7 mouse cellular contexts compared by ENCODE assay signal in the genomic region with DNA sequence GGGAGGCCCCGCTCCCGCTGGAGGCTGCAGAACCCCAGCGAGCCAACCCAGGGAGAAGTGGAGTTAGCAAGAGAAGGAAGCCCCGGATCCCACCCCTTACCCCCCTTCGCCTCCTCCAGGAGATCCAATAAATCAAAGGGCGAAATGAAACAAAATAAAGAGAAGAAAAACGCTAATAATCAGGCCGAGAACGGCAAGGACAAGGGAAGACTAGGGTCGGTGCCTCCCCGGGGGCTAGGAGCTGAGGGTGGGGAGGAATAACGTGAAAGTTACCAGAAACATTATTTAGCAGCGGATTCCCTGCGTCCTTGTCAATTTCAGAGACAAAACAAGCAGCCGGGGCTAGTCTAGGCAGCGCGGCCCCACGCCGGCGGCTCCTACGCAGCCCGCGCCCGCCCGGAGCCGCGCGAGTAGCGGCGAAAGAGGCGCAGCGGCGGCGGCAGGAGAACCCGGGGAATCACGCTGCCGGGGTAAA. TPM values are rescaled to one million over a fixed set of nuclear protein-coding genes. Genes with fewer than 3 reads are reported as not detected.
DNase-seq lines count a peak whose midpoint lies in the region; ATAC-seq and TF ChIP-seq lines count a peak whose summit lies in the region.

No protein-coding gene starts in this region.

- H3K27me3 ChIP-seq in spleen, adult 2 months (ENCODE audit: control insufficient read depth, insufficient read depth, low read length): peaks cover 21% of the 10 kb centered on the region
- H3K27me3 ChIP-seq in liver, embryonic 13.5 days: peaks cover 99% of the 10 kb centered on the region
- no peaks in the 10 kb centered on the region; the same call in 1 of the 2 replicates for H3K27me3 ChIP-seq in neural tube, embryonic 14.5 days (ENCODE audit: control insufficient read depth, insufficient read depth, low read length)

- no peak for TF ChIP-seq POLR2A in spleen, adult 2 months (IDR thresholded peaks at IDR 0.05; ENCODE audit: low read depth, low read length)

- no peaks in the 10 kb centered on the region for H3K9me3 ChIP-seq in liver, embryonic 13.5 days (replicated peaks)
- no peaks in the 10 kb centered on the region for H3K9me3 ChIP-seq in neural tube, embryonic 14.5 days (ENCODE audit: control insufficient read depth, low read length)

- intact Hi-C loops in heart, postnatal 14 days (cut with DNase I): loop anchor here (2.0 to 10.0 kb wide), 5 partner anchors 15 to 1439 kb away; partner anchors contain the start of gene BC052040

- H3K4me1 ChIP-seq in spleen, adult 2 months (ENCODE audit: control insufficient read depth, insufficient read depth, insufficient read length): no peaks in the 10 kb centered on the region
- peaks cover 6% of the 10 kb centered on the region; the same call in 1 of the 2 replicates for H3K4me1 ChIP-seq in liver, embryonic 13.5 days (replicated peaks)
- H3K4me1 ChIP-seq in neural tube, embryonic 14.5 days (ENCODE audit: control insufficient read depth, insufficient read depth, low read length): peaks cover 19% of the 10 kb centered on the region

- peak overlapping the region; percentile 64 for H3K4me2 ChIP-seq in liver, embryonic 13.5 days
- H3K4me2 ChIP-seq in neural tube, embryonic 14.5 days (ENCODE audit: low read depth, low read length): peak overlapping the region; percentile 85

- 2% methylated on average over 37 of the region's 37 CpGs for WGBS in spleen, adult 2 months
- WGBS in liver, embryonic 13.5 days (ENCODE audit: insufficient replicate concordance): under 1% methylated on average over 37 of the region's 37 CpGs
- WGBS in neural tube, embryonic 14.5 days: under 1% methylated on average over 37 of the region's 37 CpGs

- DNase-seq in spleen, adult 2 months (ENCODE audit: low read depth in 1 of 2, low spot score in 2 of 2): no peak
- no peak for DNase-seq in spleen, adult 12 weeks (ENCODE audit: low spot score)
- DNase-seq in embryo, embryonic 11.5 days (ENCODE audit: low read depth, low spot score): peak; percentile 48
- peak; percentile 58 for DNase-seq in heart, postnatal 14 days
- DNase-seq in liver, embryonic 13.5 days: no peak
- no peak for DNase-seq in left cerebral cortex, adult 9 months (ENCODE audit: low spot score in 2 of 2)

- no peaks in the 10 kb centered on the region for H3K36me3 ChIP-seq in spleen, adult 2 months (ENCODE audit: control insufficient read depth, insufficient read depth, low read length)
- no peaks in the 10 kb centered on the region for H3K36me3 ChIP-seq in liver, embryonic 13.5 days
- H3K36me3 ChIP-seq in neural tube, embryonic 14.5 days (ENCODE audit: control insufficient read depth, insufficient read depth, low read length): no peaks in the 10 kb centered on the region

- peak overlapping the region; percentile 65 for H3K9ac ChIP-seq in liver, embryonic 13.5 days
- H3K9ac ChIP-seq in neural tube, embryonic 14.5 days (replicated peaks; ENCODE audit: low read depth, low read length): peak overlapping the region; percentile 88

- H3K27ac ChIP-seq in spleen, adult 2 months (ENCODE audit: insufficient read depth, low read length): 0 out of 2 replicates have a peak overlapping the region, but pooled peaks have one; percentile 21
- no peak overlapping the region; the same call in 1 of the 2 replicates for H3K27ac ChIP-seq in liver, embryonic 13.5 days
- H3K27ac ChIP-seq in neural tube, embryonic 14.5 days (ENCODE audit: low read depth, low read length): peak overlapping the region; percentile 95

- no peak for TF ChIP-seq CTCF in spleen, adult 2 months (IDR thresholded peaks at IDR 0.05; ENCODE audit: extremely low read depth, insufficient read depth, insufficient read length, insufficient replicate concordance)

- H3K4me3 ChIP-seq in spleen, adult 2 months (ENCODE audit: extremely low read depth, insufficient read depth, insufficient read length): peak overlapping the region; percentile 42
- peak overlapping the region; percentile 59 for H3K4me3 ChIP-seq in liver, embryonic 13.5 days (replicated peaks)
- H3K4me3 ChIP-seq in neural tube, embryonic 14.5 days (ENCODE audit: low read depth, low read length): peak overlapping the region; percentile 59

- ATAC-seq in liver, embryonic 13.5 days (ENCODE audit: low read depth): no peak
- no peak for ATAC-seq in neural tube, embryonic 14.5 days (ENCODE audit: low read depth)

RNA-seq across cellular contexts. Expression of gene Meis2, which starts 1.8 kb away (rescaled TPM):
- polyA plus RNA-seq in spleen, adult 2 months (2012; rRNA removed): 3.2 and 5.4 TPM in 2 replicates
- total RNA-seq in heart, postnatal 14 days (2021): 10 to 100 TPM; 19.9 to 21.3 TPM
- 2.1 and 2.6 TPM in 2 replicates for polyA plus RNA-seq in liver, embryonic 13.5 days (2015; fragmentation: Nextera tagmentation; extraction: Ambion mirVana)
- 102 and 117 TPM in 2 replicates for polyA plus RNA-seq in neural tube, embryonic 14.5 days (2014; fragmentation: Nextera tagmentation; extraction: Ambion mirVana)

Comparison
In these comparisons a context has a peak if more than half of its experiments do, and no peak if none do; other contexts are left out.
1. DNase-seq: peak in embryo, embryonic 11.5 days (single experiment) and heart, postnatal 14 days (2 of 2); none in spleen, adult 2 months (0 of 2), spleen, adult 12 weeks (single experiment), liver, embryonic 13.5 days (single experiment) and left cerebral cortex, adult 9 months (0 of 2).
2. RNA of gene Meis2, which starts 1.8 kb away (polyA plus RNA-seq): 102 to 117 TPM in neural tube, embryonic 14.5 days; 3.2 to 5.4 TPM in spleen, adult 2 months and 2.1 to 2.6 TPM in liver, embryonic 13.5 days; every median in the first group is over 10 times any median in the second.
3. Peak in every context shown above with its lines, with median percentiles within 50 percentile points of each other: H3K4me3 ChIP-seq.